Mouse (Mus musculus) frontal cortex, adult (tissue): ENCODE results near the gene Specc1l.

Source experiments
- ATAC-seq: cut with Nextera tagmentation; 2 replicates; pipeline ENCODE4 v1.9.2; 2017; ENCODE audit warnings: mild to moderate bottlenecking, moderate library complexity, mixed read lengths; ENCODE audit not compliant: low TSS enrichment

Specc1l gene

DNA sequence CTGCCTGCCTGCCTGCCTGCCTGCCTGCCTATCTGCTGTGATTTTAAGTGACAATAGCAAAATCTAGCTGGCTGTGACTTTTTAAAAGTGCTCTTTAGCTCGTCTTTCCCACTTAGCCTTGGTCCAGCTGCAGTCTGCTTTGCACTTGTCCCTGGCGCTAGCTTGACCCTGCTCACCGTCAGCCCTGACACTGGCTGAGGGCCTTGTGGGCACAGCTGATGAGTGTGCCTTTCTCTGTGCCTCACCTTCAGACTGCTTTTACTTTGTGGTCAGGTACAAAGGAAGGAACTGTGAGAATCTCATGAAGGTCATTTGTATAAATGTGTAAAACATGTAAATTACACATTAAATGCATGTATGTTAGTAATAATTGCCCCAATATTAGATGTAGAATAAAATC is 12.3 kb downstream of the Specc1l start:
- ATAC-seq = no peak

DNA sequence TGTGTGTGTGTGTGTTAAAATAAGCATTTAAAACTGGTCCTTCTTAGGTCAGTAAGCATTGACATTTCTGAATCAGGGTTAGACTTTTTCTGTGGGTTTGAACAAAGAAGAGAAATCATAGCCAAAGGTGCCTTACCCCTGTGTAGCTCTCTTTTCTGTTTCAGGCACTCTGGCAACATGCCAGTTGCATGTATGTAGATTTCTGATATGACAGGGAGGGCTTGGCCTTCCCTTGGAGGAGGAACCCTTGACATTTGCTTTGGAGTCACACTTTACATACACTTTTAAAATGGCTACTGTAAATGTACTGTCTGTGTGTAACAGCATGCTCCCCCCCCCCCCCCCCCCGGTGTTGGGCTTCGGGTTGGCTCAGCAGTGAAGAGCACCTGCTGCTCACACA is 12.8 kb downstream of the Specc1l start:
- ATAC-seq = no peak

- ATAC-seq = no peak
These were observed 15.5 kb downstream of the Specc1l start for GRCm38 (mm10) chr10:75227381-75227780.

- no peak for ATAC-seq
These were observed 18.7 kb downstream of the Specc1l start for GRCm38 (mm10) chr10:75230572-75230971.

DNA sequence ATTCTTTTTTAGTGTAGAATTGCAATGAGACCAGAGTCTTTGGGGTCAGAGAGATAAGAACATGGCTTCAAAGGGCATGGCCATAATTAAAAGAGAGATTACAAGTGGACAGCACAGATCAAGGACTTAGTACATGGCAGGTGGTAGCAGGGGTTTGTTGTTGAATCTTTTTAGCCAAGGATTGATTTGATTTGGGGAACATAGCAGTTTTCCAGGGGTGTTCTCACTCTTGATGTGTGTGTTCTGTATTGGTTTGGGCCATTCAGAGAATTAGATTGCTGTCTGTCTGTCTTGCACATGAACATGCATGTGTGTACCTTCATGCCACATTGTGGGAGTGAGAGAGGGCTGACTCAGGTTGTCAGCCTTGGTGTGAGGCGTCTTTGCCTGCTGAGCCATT is 20.0 kb downstream of the Specc1l start:
- ATAC-seq = no peak

DNA sequence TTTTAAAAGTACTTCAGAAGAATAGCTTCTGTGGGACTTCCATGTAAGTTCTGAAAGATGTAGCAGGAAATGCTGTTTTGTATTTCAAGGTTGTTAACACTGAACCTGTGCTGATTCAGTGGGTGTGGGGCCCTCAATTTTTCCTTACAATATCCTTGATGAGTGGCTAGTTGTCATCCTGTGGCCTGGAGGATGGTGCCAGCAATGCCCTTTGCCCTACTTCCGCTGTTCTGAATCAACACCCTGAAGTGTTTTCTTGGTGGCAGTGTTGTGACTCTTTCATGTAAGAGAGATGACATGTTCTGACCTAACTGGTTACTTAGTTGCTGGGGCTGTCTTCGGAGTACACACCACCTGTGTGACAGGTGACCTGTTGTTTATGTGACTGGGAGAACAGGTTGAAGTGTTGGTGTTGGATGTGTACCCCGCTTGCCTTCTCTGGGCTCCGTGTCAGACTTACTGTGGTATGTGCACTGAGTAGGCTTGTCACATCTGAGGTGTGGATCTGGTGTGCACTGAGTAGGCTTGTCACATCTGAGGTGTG is 20.8 kb downstream of the Specc1l start:
- ATAC-seq = no peak

DNA sequence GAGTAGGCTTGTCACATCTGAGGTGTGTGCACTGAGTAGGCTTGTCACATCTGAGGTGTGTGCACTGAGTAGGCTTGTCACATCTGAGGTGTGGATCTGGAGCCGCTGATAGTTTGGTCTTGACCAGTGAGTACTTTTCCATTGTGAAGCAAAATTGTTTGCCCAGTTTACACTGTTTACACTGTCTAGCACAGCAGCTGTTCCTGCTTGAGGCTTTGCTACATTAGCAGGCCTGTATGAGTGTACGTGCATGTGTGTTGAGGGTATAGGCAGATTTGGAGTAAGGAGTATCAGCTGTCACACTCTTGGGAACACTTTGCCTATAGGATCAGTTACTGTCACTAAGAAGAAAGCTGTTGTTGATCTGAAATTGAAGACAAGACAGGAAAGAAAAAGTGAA is 21.6 kb downstream of the Specc1l start:
- no peak for ATAC-seq

DNA sequence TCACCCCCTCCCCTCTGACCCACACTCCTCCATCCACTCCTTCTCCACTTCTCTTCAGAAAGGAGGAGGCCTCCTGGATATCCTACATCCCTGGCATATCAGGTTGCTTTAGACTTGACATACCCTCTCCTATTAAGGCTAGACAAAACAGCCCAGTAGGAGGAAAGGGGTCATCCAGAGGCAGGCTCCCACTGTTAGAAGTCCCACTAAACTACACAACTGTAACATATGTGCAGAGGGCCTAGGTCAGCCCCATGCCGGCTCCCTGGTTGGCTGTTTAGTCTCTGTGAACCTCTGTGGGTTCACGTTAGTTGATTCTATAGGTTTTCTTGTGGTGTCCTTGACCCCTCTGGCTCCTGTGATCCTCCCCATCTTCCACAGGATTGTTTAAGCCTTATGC is 23.9 kb downstream of the Specc1l start:
- no peak for ATAC-seq

- no peak for ATAC-seq
These were observed 24.3 kb downstream of the Specc1l start for GRCm38 (mm10) chr10:75236156-75236555.

- ATAC-seq = no peak
These were observed 25.3 kb downstream of the Specc1l start for GRCm38 (mm10) chr10:75237166-75237565.

GRCm38 (mm10) chr10:75240583-75241250 is 28.8 kb downstream of the Specc1l start:
- ATAC-seq = no peak

DNA sequence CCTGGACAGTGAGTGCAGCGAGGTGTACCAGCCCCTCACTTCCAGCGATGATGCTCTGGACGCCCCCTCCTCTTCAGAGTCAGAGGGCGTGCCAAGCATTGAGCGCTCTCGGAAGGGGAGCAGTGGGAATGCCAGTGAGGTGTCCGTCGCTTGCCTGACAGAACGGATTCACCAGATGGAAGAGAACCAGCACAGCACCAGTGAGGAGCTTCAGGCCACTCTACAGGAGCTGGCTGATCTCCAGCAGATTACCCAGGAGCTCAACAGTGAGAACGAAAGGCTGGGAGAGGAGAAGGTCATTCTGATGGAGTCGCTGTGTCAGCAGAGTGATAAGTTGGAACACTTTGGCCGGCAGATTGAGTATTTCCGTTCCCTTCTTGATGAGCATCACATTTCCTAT is 33.9 kb downstream of the Specc1l start:
- no peak for ATAC-seq

- no peak for ATAC-seq
These were observed 34.5 kb downstream of the Specc1l start for GRCm38 (mm10) chr10:75246331-75246730.

DNA sequence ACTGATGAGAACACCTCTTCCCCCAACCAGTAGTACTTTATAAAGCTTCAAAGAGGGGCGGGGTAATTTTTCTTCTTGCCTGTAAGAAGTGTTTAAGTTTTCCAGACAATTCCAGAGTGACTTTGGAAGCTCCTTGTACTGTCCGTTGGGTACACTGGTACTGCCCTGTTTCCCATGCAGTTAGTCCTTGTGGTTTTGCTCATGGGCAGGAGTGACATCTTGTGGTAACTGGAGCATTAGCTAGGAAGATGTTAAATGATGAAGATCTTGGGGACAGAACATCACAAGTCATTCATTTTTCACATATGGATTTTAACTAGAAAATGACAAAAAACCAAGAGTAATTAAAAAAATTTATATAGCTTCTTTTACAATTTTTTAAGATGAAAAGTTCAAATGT is 39.1 kb downstream of the Specc1l start:
- no peak; the same call in 1 of the 2 replicates for ATAC-seq

- ATAC-seq = peak; percentile 87
These were observed 40.6 kb downstream of the Specc1l start for GRCm38 (mm10) chr10:75252301-75253022.

DNA sequence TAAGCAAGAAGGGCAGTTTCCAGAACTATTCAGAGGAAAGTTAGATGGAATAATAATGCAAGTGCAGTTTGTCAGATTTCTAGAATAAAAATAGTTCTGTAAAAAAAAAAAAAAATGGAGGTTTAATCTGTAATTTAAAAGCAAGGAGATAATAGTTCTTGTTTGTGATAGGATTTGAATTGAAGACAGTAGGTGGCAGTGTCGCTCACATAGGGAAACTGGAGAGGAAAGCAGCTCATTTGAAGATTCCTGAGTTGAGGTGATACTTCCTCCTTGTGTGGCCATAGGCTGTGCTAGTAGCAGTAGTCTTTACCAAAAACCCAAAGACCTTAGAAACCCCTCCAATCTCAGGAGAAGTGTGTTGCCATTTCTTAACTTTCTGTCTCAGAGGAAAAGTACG is 43.2 kb downstream of the Specc1l start:
- peak; percentile 74 for ATAC-seq

- ATAC-seq = no peak
These were observed 45.5 kb downstream of the Specc1l start for GRCm38 (mm10) chr10:75257401-75257800.

DNA sequence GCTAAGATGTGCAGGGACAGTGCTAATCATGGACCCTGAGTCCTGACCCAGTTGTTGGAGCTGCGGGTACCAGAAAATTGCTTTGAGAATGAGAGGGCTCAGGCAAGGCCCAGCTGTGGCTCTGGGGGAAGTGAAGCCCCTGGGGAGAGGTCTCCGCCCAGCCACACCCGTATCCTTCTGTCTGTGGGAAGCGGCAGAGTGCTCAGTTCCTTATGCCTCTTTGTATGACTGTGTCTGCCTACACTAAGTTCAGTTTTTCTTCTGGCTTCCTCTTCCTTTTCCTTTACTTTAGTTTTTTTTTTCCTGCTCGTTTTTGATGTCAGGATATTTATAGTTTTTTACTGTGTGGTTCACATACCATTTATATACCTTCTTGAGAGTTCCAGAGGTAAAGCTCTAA is 46.4 kb downstream of the Specc1l start:
- 0 out of 2 replicates have a peak, but pooled peaks have one; percentile 31 for ATAC-seq

- ATAC-seq = no peak
These were observed 49.4 kb downstream of the Specc1l start for GRCm38 (mm10) chr10:75261268-75261667.

DNA sequence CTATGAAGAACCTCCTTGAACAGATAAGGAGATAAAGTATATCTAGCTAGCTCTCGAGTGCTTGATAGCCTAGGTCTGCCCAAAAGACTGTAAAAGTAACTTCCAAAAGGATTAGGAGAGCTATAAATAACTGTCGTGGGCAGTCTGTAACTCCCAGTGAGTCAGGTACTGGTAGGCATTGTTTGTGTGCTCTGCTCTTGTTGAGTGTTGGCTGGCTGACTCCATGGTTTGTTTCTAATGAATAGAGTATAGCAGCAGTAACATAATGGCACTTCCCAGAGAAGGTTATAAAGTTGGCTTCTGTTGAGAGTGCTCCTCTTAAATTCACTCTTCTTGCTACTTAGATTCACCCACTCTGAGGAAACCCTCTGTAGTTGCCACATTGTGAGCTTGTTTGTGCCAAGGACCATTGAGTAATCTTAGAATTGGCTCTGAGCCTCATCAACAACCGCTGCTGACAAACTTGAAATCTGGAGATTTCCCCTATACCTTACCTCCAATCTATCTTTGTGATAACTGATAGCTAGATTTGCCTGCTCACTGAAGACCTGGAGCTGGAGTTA is 53.2 kb downstream of the Specc1l start:
- 0 out of 2 replicates have a peak, but pooled peaks have one; percentile 38 for ATAC-seq

GRCm38 (mm10) chr10:75273020-75273419 is 61.1 kb downstream of the Specc1l start:
- no peak for ATAC-seq

GRCm38 (mm10) chr10:75276427-75277013 is 64.6 kb downstream of the Specc1l start:
- ATAC-seq = peak; percentile 55; the same call in 1 of the 2 replicates
